Mouse (Mus musculus) heart, postnatal 0 days (tissue): ENCODE results near the gene Tnfrsf18.

Experiments used
- CTCF ChIP-seq: IDR thresholded peaks from 2 replicates; pipeline ENCODE4 v1.5.1; 2016; ENCODE audit warnings: antibody characterized with exemption, control low read depth, low read depth
- EP300 ChIP-seq: IDR thresholded peaks from 2 replicates; pipeline ENCODE4 v1.6.1; 2016; ENCODE audit warnings: antibody characterized with exemption, low read depth

GRCm38 (mm10) chr4:155991211-155991907, 34.6 kb upstream of the Tnfrsf18 start:
- no peak for TF ChIP-seq CTCF
- TF ChIP-seq EP300 = no peak
